In the genomic region with DNA sequence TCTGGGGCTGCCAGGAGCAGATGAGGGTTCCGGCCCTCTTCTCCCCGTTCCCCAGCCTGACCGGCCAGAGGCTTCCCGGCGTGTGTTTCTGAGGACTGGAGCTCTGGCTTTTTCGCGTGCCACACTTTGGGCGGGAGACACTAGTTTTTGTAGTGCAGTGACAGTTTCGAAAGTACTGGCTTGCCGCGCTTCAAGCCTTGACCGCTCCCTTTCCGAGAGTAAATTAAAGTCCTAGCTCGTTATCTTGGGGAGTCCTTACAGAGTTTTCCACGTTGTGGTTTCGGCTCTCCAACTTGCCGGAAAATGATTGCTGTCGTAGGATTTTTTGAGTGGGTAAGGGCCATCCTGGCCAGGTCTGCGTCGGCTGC, we compare ENCODE assay signal across 8 mouse cellular contexts. TPM values are rescaled to one million over a fixed set of nuclear protein-coding genes. Genes with fewer than 3 reads are reported as not detected.
DNase-seq lines count a peak whose midpoint lies in the region; ATAC-seq and TF ChIP-seq lines count a peak whose summit lies in the region.

No protein-coding gene starts in this region.

- ATAC-seq in limb, embryonic 14.5 days (ENCODE audit: low FRiP score, low read depth) = 0 out of 2 replicates have a peak, but pooled peaks have one; percentile 5
- ATAC-seq in stomach, embryonic 15.5 days (ENCODE audit: insufficient read depth, low FRiP score, low read depth) = peak; percentile 12; the same call in 1 of the 2 replicates

- peaks cover 8% of the 10 kb centered on the region; the same call in 1 of the 2 replicates for H3K4me1 ChIP-seq in spleen, adult 2 months (ENCODE audit: control insufficient read depth, insufficient read depth, insufficient read length)
- H3K4me1 ChIP-seq in erythroblast, embryonic 14.5 days (ENCODE audit: control insufficient read depth) = peaks cover 62% of the 10 kb centered on the region
- peaks cover 34% of the 10 kb centered on the region for H3K4me1 ChIP-seq in limb, embryonic 14.5 days (ENCODE audit: control insufficient read depth, insufficient read depth, low read length)
- H3K4me1 ChIP-seq in stomach, embryonic 15.5 days = peaks cover 23% of the 10 kb centered on the region; the same call in 1 of the 2 replicates

- peak overlapping the region; percentile 100 for H3K9ac ChIP-seq in limb, embryonic 14.5 days (ENCODE audit: low read depth, low read length, severe bottlenecking)
- H3K9ac ChIP-seq in stomach, embryonic 15.5 days = peak overlapping the region; percentile 100

- no peaks in the 10 kb centered on the region for H3K27me3 ChIP-seq in spleen, adult 2 months (ENCODE audit: control insufficient read depth, insufficient read depth, low read length)
- H3K27me3 ChIP-seq in erythroblast, embryonic 14.5 days (ENCODE audit: control insufficient read depth) = no peaks in the 10 kb centered on the region
- no peaks in the 10 kb centered on the region for H3K27me3 ChIP-seq in limb, embryonic 14.5 days (ENCODE audit: control insufficient read depth, insufficient read depth, low read length)
- H3K27me3 ChIP-seq in stomach, embryonic 15.5 days (replicated peaks) = no peaks in the 10 kb centered on the region

- TF ChIP-seq CTCF in spleen, adult 2 months (IDR thresholded peaks at IDR 0.05; ENCODE audit: extremely low read depth, insufficient read depth, insufficient read length, insufficient replicate concordance) = no peak

- no peaks in the 10 kb centered on the region for H3K9me3 ChIP-seq in erythroblast, embryonic 14.5 days (ENCODE audit: control insufficient read depth, low read length)
- no peaks in the 10 kb centered on the region for H3K9me3 ChIP-seq in limb, embryonic 14.5 days (ENCODE audit: control insufficient read depth, low read length)
- no peaks in the 10 kb centered on the region for H3K9me3 ChIP-seq in stomach, embryonic 15.5 days

- H3K4me3 ChIP-seq in spleen, adult 2 months (ENCODE audit: extremely low read depth, insufficient read depth, insufficient read length) = peak overlapping the region; percentile 91
- H3K4me3 ChIP-seq in erythroblast, embryonic 14.5 days (replicated peaks) = peak overlapping the region; percentile 99
- peak overlapping the region; percentile 100 for H3K4me3 ChIP-seq in limb, embryonic 14.5 days (replicated peaks; ENCODE audit: low read length)
- H3K4me3 ChIP-seq in stomach, embryonic 15.5 days (replicated peaks) = peak overlapping the region; percentile 99

- peak overlapping the region; percentile 98 for H3K27ac ChIP-seq in spleen, adult 2 months (ENCODE audit: insufficient read depth, low read length)
- peak overlapping the region; percentile 100 for H3K27ac ChIP-seq in limb, embryonic 14.5 days (replicated peaks; ENCODE audit: low read depth, low read length)
- H3K27ac ChIP-seq in stomach, embryonic 15.5 days = peak overlapping the region; percentile 100

- TF ChIP-seq POLR2A in spleen, adult 2 months (IDR thresholded peaks at IDR 0.05; ENCODE audit: low read depth, low read length) = no peak
- TF ChIP-seq POLR2A in limb, embryonic 14.5 days (IDR thresholded peaks at IDR 0.05; ENCODE audit: borderline replicate concordance, extremely low read depth, insufficient read depth, insufficient read length) = no peak

- no peak for DNase-seq in spleen, adult 2 months (ENCODE audit: low read depth in 1 of 2, low spot score in 2 of 2)
- DNase-seq in spleen, adult 12 weeks (ENCODE audit: low spot score) = no peak
- no peak for DNase-seq in limb, embryonic 14.5 days (ENCODE audit: low spot score)
- DNase-seq in thymus, adult 18-20 months = no peak
- DNase-seq in frontal cortex, postnatal 36 days (ENCODE audit: low spot score in 2 of 2) = no peak
- DNase-seq in testis, postnatal 14 days (ENCODE audit: low spot score) = no peak

- WGBS in spleen, adult 2 months = under 1% methylated on average over 20 of the region's 20 CpGs
- 0% methylated on average over 20 of the region's 20 CpGs for WGBS in limb, embryonic 14.5 days
- 0% methylated on average over 20 of the region's 20 CpGs for WGBS in stomach, embryonic 15.5 days

- no peaks in the 10 kb centered on the region for H3K36me3 ChIP-seq in spleen, adult 2 months (ENCODE audit: control insufficient read depth, insufficient read depth, low read length)
- peaks cover 50% of the 10 kb centered on the region for H3K36me3 ChIP-seq in erythroblast, embryonic 14.5 days (ENCODE audit: control insufficient read depth)
- H3K36me3 ChIP-seq in limb, embryonic 14.5 days (ENCODE audit: control insufficient read depth, insufficient read depth, low read length) = no peaks in the 10 kb centered on the region
- no peaks in the 10 kb centered on the region for H3K36me3 ChIP-seq in stomach, embryonic 15.5 days

- H3K4me2 ChIP-seq in limb, embryonic 14.5 days (replicated peaks; ENCODE audit: low read depth, low read length, severe bottlenecking) = peak overlapping the region; percentile 90
- H3K4me2 ChIP-seq in stomach, embryonic 15.5 days = peak overlapping the region; percentile 80

RNA-seq across cellular contexts. Expression of gene Srsf4, which starts 0.7 kb away (rescaled TPM):
- 28.8 and 31.9 TPM in 2 replicates for polyA plus RNA-seq in spleen, adult 2 months (2012; rRNA removed)
- polyA plus RNA-seq in erythroblast, embryonic 14.5 days (2012) = 37.6 and 42.6 TPM in 2 replicates
- 98.5 and 113 TPM in 2 replicates for polyA plus RNA-seq in limb, embryonic 14.5 days (2012; rRNA removed)
- 97.7 and 107 TPM in 2 replicates for polyA plus RNA-seq in limb, embryonic 14.5 days (2014; fragmentation: Nextera tagmentation; extraction: Ambion mirVana)
- 95.1 and 97.8 TPM in 2 replicates for polyA plus RNA-seq in stomach, embryonic 15.5 days (2015; fragmentation: Nextera tagmentation; extraction: Ambion mirVana)

RNA-seq across cellular contexts. Expression of gene Mecr, which starts 30.9 kb away (rescaled TPM):
- polyA plus RNA-seq in spleen, adult 2 months (2012; rRNA removed) = 15.0 and 18.6 TPM in 2 replicates
- 1.8 and 2.4 TPM in 2 replicates for polyA plus RNA-seq in erythroblast, embryonic 14.5 days (2012)
- 36.6 and 41.6 TPM in 2 replicates for polyA plus RNA-seq in limb, embryonic 14.5 days (2012; rRNA removed)
- polyA plus RNA-seq in limb, embryonic 14.5 days (2014; fragmentation: Nextera tagmentation; extraction: Ambion mirVana) = 38.2 and 39.4 TPM in 2 replicates
- 57.5 and 66.0 TPM in 2 replicates for polyA plus RNA-seq in stomach, embryonic 15.5 days (2015; fragmentation: Nextera tagmentation; extraction: Ambion mirVana)

RNA-seq across cellular contexts. Expression of gene Ptpru, which starts 36.1 kb away (rescaled TPM):
- polyA plus RNA-seq in spleen, adult 2 months (2012; rRNA removed) = 1.2 and 1.5 TPM in 2 replicates
- 0.50 and 0.55 TPM in 2 replicates for polyA plus RNA-seq in erythroblast, embryonic 14.5 days (2012)
- 22.5 and 28.7 TPM in 2 replicates for polyA plus RNA-seq in limb, embryonic 14.5 days (2012; rRNA removed)
- polyA plus RNA-seq in limb, embryonic 14.5 days (2014; fragmentation: Nextera tagmentation; extraction: Ambion mirVana) = 13.3 and 18.7 TPM in 2 replicates
- 10.5 and 12.6 TPM in 2 replicates for polyA plus RNA-seq in stomach, embryonic 15.5 days (2015; fragmentation: Nextera tagmentation; extraction: Ambion mirVana)

RNA-seq across cellular contexts. Expression of gene Tmem200b, which starts 47.4 kb away (rescaled TPM):
- 11.4 and 17.3 TPM in 2 replicates for polyA plus RNA-seq in spleen, adult 2 months (2012; rRNA removed)
- polyA plus RNA-seq in erythroblast, embryonic 14.5 days (2012) = not detected in 2 replicates
- 25.3 and 35.4 TPM in 2 replicates for polyA plus RNA-seq in limb, embryonic 14.5 days (2012; rRNA removed)
- polyA plus RNA-seq in limb, embryonic 14.5 days (2014; fragmentation: Nextera tagmentation; extraction: Ambion mirVana) = 9.5 and 12.8 TPM in 2 replicates
- 0.99 and 1.2 TPM in 2 replicates for polyA plus RNA-seq in stomach, embryonic 15.5 days (2015; fragmentation: Nextera tagmentation; extraction: Ambion mirVana)
